Mouse (Mus musculus) spleen, adult 2 months (tissue): ENCODE measurements around the gene Kazn. TPM values are rescaled to one million over a fixed set of nuclear protein-coding genes. Genes with fewer than 3 reads are reported as not detected.

Source experiments
- DNase-seq, 2 experiments: peaks; one replicate each; pipeline versions ENCODE4 v3.0.0 to v3.0.0-alpha.2; 2012 to 2021; ENCODE audit warnings: low spot score in 2 of 2, low read depth in 1 of 2
- H3K27ac ChIP-seq: fragments of 200-500 bp; 2 replicates; pipeline ENCODE4 v1.5.1; 2012; ENCODE audit warnings: low read length, inconsistent platforms; ENCODE audit not compliant: insufficient read depth
- H3K27me3 ChIP-seq: fragments of 200-500 bp; 2 replicates; pipeline ENCODE4 v1.6.1; 2012; ENCODE audit warnings: mild to moderate bottlenecking, moderate library complexity, low read length, inconsistent platforms; ENCODE audit not compliant: control insufficient read depth, insufficient read depth
- H3K36me3 ChIP-seq: fragments of 200-500 bp; 2 replicates; pipeline ENCODE4 v1.6.1; 2012; ENCODE audit warnings: mild to moderate bottlenecking, low read length, inconsistent platforms; ENCODE audit not compliant: control insufficient read depth, insufficient read depth
- H3K4me1 ChIP-seq: fragments of 200-500 bp; 2 replicates; pipeline ENCODE4 v1.6.1; 2011; ENCODE audit warnings: inconsistent platforms; ENCODE audit not compliant: control insufficient read depth, insufficient read depth, insufficient read length
- H3K4me3 ChIP-seq: fragments of 200-500 bp; 2 replicates; pipeline ENCODE4 v1.5.1; 2011; ENCODE audit warnings: mild to moderate bottlenecking, inconsistent platforms; ENCODE audit not compliant: insufficient read depth, insufficient read length; ENCODE audit errors: extremely low read depth
- CTCF ChIP-seq: fragments of 200-500 bp; IDR thresholded peaks from 2 replicates; pipeline ENCODE4 v1.5.1; 2011; ENCODE audit warnings: mild to moderate bottlenecking, inconsistent platforms; ENCODE audit not compliant: insufficient read depth, insufficient read length, insufficient replicate concordance; ENCODE audit errors: extremely low read depth
- POLR2A ChIP-seq: fragments of 200-500 bp; IDR thresholded peaks from 2 replicates; pipeline ENCODE4 v1.6.1; 2011; ENCODE audit warnings: low read depth, low read length, inconsistent platforms
- whole genome bisulfite sequencing: fragments of 180-500 bp; shearing (Covaris S2); methylation state at CpG from one replicate; pipeline ENCODE4 v1.1.7; 2018; 5-methylcytosine and 5-hydroxymethylcytosine counted together
- polyA plus RNA-seq: library from polyadenylated mRNA; depleted of rRNA; stranded (reverse); fragments of >200 nt; gene quantifications from 2 replicates; pipeline ENCODE4 v1.2.3, GENCODE M21; 2012; rRNA removed

Gene Kazn
- 13.2 and 18.5 TPM in 2 replicates for polyA plus RNA-seq

- Histone ChIP-seq H3K4me1 (no peaks in the 10 kb centered on the region; the same call in 1 of the 2 replicates), H3K27ac (no peak within 1 kb of the TSS), H3K36me3 (no peaks in the 10 kb centered on the region), H3K4me3 (peak within 1 kb of the TSS; percentile 39; the same call in 1 of the 2 replicates), H3K27me3 (peaks cover 6% of the 10 kb centered on the region)
- no peak for TF ChIP-seq POLR2A
- DNase-seq = peak in 1 of 2 experiments; percentile 17
- WGBS = 17% methylated on average over 45 of the region's 46 CpGs
Measured at GRCm38 (mm10) chr4:142239240-142240126, at the start of gene Kazn. TSS of gene Kazn (minus strand) at chr4:142239401.

GRCm38 (mm10) chr4:142285471-142285870, 46.3 kb upstream of the Kazn start:
- WGBS = 93% methylated on average over 2 of the region's 2 CpGs
- H3K27me3 ChIP-seq = no peaks in the 10 kb centered on the region
- no peak for TF ChIP-seq CTCF
- TF ChIP-seq POLR2A = no peak
- no peak for DNase-seq
- no peak overlapping the region for H3K27ac ChIP-seq
- H3K4me1 ChIP-seq = no peaks in the 10 kb centered on the region
- H3K4me3 ChIP-seq = no peak overlapping the region
- no peaks in the 10 kb centered on the region for H3K36me3 ChIP-seq

GRCm38 (mm10) chr4:142283867-142284266, 44.7 kb upstream of the Kazn start:
- H3K27me3 ChIP-seq = no peaks in the 10 kb centered on the region
- 81% methylated on average over 5 of the region's 5 CpGs for WGBS
- TF ChIP-seq POLR2A = no peak
- no peak for TF ChIP-seq CTCF

GRCm38 (mm10) chr4:142278197-142278575, 39.0 kb upstream of the Kazn start:
- no peak for DNase-seq
- TF ChIP-seq POLR2A = no peak
- TF ChIP-seq CTCF = no peak
- 79% methylated on average over 6 of the region's 6 CpGs for WGBS
- Histone ChIP-seq H3K36me3 (no peaks in the 10 kb centered on the region), H3K27ac (no peak overlapping the region), H3K27me3 (no peaks in the 10 kb centered on the region), H3K4me3 (no peak overlapping the region), H3K4me1 (no peaks in the 10 kb centered on the region)

More at GRCm38 (mm10) chr4:142283867-142284266, 44.7 kb upstream of the Kazn start:
- Histone ChIP-seq H3K27ac (no peak overlapping the region), H3K4me1 (no peaks in the 10 kb centered on the region), H3K4me3 (no peak overlapping the region), H3K36me3 (no peaks in the 10 kb centered on the region)
- no peak for DNase-seq

GRCm38 (mm10) chr4:142277481-142278196, 38.4 kb upstream of the Kazn start:
- no peak for DNase-seq
- no peak for TF ChIP-seq POLR2A
- Histone ChIP-seq H3K4me3 (no peak overlapping the region), H3K36me3 (no peaks in the 10 kb centered on the region), H3K27ac (no peak overlapping the region), H3K4me1 (no peaks in the 10 kb centered on the region), H3K27me3 (no peaks in the 10 kb centered on the region)
- 44% methylated on average over 20 of the region's 20 CpGs for whole genome bisulfite sequencing

GRCm38 (mm10) chr4:142275242-142275641, 36.0 kb upstream of the Kazn start:
- 28% methylated on average over 2 of the region's 2 CpGs for WGBS
- no peaks in the 10 kb centered on the region for H3K36me3 ChIP-seq
- no peak for DNase-seq
- no peak overlapping the region for H3K27ac ChIP-seq
- H3K4me1 ChIP-seq = no peaks in the 10 kb centered on the region
- no peak overlapping the region for H3K4me3 ChIP-seq
- TF ChIP-seq CTCF (no peak), POLR2A (no peak)
- no peaks in the 10 kb centered on the region for H3K27me3 ChIP-seq
